Mouse (Mus musculus) adrenal gland, postnatal 0 days (tissue): ENCODE data around the gene Mss51. TPM values are rescaled to one million over a fixed set of nuclear protein-coding genes. Genes with fewer than 3 reads are reported as not detected.

Experiments used
- polyA plus RNA-seq: library from polyadenylated mRNA; unstranded; fragments of >200 nt; fragmentation: Nextera tagmentation; extraction: Ambion mirVana; gene quantifications from 2 replicates; pipeline ENCODE4 v1.2.1, GENCODE M21; 2015

The Mss51 gene
- 0.35 TPM in 2 replicates for polyA plus RNA-seq

DNA sequence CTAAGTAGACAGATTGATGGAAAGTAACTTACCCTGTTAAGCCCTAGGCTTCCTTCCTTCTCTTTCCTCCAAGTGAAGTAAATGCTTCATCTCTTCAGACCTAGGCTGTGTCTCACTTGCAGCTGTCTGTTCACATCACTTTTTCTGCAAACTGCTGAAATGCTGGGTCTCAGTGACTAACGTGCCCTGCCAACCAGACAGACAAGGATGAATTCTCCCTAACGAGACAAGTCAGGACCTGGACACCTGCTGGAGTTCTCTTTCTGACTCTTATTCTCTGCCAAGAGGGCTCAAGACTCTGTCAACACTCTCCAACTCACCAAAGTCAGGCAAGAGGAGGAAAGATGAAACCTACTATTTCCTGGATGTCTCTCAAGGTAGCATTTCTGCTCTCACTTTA is at the start of gene Mss51:
Mss51 (minus strand) TSS at position 299 of the 400 bp plus-strand sequence.

DNA sequence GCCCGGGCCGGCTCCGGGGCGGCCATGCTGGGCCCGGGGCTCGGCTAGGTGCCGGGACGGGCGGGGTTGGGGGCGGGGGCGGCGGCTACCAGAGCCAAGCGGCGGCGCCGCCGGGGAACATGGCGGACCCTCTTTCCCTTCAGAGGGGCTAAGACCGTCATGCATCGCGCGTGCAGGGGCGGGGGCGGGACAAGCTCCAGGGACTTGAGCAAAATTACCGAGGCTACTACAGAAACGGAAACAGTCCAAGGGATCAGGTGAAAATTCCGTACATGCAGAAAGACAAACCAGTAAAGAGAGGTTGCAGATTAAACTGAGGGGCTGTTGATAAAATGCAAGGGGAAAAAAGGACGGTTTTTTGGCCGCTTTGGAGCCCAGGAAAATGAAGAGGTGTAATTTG is 49.7 kb upstream of the Mss51 start, which contains the start of gene Ppp3cb:
Ppp3cb (minus strand) TSS at position 159 of the 400 bp plus-strand sequence.

DNA sequence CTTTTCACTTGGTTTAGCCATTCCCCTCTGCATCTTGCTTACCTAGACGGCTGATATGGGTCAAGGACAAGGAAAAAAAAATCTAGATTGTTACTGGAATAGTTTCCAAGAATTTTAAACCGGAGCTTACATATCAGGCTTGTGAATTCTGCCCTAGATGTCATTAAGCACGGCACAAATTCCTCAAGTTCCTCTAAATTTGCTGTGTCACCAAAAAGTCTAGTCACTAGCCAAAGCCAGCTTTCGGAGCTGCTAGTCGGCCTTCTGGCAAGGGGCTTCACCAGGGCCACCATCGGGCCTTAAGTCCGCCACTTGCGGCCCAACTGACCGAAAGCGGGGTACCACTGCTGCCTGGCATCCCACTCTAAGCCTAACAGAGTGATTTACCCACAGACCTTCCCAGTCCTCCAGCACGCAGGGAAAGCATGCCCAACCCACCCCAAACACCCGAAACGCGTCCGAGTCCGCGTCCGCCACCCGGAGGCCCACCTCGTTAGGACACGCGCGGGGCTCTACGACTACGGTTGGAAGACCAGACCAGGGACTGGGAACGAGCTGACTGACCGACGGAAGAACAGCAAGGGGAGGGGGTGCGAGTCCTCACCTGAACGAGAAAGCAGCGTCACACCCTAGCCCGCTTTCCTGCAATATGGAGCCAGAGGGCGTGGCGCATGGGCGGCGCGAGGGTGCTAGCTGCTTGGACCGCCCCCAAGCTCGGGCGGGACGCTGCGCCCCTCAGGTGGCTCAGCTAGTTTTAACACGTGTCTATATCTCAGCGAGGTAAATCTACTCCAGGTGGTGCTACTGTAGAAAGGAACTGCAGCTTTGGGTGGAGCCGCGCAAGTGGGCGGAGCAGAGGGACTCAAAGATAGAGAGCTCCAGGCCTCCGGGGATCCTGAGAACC is 17.2 kb downstream of the Mss51 start, which contains the start of gene Anxa7:
Anxa7 (minus strand) TSS at position 843 of the 904 bp plus-strand sequence.

DNA sequence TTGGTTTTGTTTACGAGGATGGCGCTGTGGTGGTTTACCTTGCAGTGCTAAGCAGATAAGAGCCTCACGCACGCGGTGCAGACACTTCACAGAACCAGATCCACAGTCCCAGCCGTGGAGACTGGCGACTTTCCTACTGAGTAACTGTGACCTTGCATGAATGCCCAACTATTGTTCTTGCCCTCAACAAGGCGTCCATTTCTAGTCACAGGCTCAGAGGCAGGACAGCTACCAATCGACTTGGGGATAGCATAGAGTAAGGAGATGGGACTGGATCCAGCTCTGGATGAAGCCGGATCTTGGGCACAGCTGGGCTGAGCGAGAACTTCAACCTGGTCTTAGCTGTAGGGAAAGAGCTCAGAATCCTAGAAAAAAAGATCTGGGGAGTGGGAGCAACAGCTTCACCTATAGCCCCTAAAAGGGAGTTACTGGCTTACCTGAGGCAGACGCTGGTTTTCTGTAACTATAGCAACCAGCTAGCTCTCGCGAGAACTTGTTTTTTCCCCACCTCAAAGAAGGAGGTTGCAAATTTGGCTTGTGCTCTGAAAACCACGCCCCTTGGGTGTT is 44.9 kb downstream of the Mss51 start, which contains the start of gene Cfap70:
Cfap70 (minus strand) TSS at position 462 of the 567 bp plus-strand sequence.

Other genes with a start within 250 kb of the Mss51 start
- 0.15 TPM in 1 of 2 replicates, not detected in the other for gene Kcnk16, start 227.7 kb downstream of the Mss51 start, polyA plus RNA-seq
- 14.6 and 25.8 TPM in 2 replicates for gene Nudt13, start 202.2 kb downstream of the Mss51 start, polyA plus RNA-seq
- 22.5 and 33.4 TPM in 2 replicates for gene Ecd, start 148.8 kb downstream of the Mss51 start, polyA plus RNA-seq
- gene Fam149b, start 148.7 kb downstream of the Mss51 start, polyA plus RNA-seq = 19.8 and 19.9 TPM in 2 replicates
- gene Dnajc9, start 108.0 kb downstream of the Mss51 start, polyA plus RNA-seq = 68.1 and 85.6 TPM in 2 replicates
- gene Mrps16, start 103.3 kb downstream of the Mss51 start, polyA plus RNA-seq = 117 and 138 TPM in 2 replicates
- gene Cfap70, start 44.7 kb downstream of the Mss51 start, polyA plus RNA-seq = 1.4 and 1.7 TPM in 2 replicates
- 43.4 and 69.8 TPM in 2 replicates for gene Anxa7, start 16.8 kb downstream of the Mss51 start, polyA plus RNA-seq
- gene Ppp3cb, start 49.7 kb upstream of the Mss51 start, polyA plus RNA-seq = 29.0 and 31.8 TPM in 2 replicates
- 2.5 and 3.9 TPM in 2 replicates for gene Usp54, start 144.2 kb upstream of the Mss51 start, polyA plus RNA-seq
- gene Myoz1, start 159.6 kb upstream of the Mss51 start, polyA plus RNA-seq = 1.9 and 5.8 TPM in 2 replicates
- 0.38 and 2.0 TPM in 2 replicates for gene Synpo2l, start 171.5 kb upstream of the Mss51 start, polyA plus RNA-seq
- 30.9 and 45.5 TPM in 2 replicates for gene Sec24c, start 177.4 kb upstream of the Mss51 start, polyA plus RNA-seq
- 28.4 and 31.5 TPM in 2 replicates for gene Fut11, start 198.1 kb upstream of the Mss51 start, polyA plus RNA-seq
- gene Chchd1, start 206.1 kb upstream of the Mss51 start, polyA plus RNA-seq = 344 and 686 TPM in 2 replicates
- 15.8 and 20.1 TPM in 2 replicates for gene Zswim8, start 210.7 kb upstream of the Mss51 start, polyA plus RNA-seq
- 13.2 and 18.0 TPM in 2 replicates for gene Ndst2, start 237.7 kb upstream of the Mss51 start, polyA plus RNA-seq